Comparison of ENCODE assay signal across 8 mouse cellular contexts in genomic region chr13:52531121-52531520, GRCm38 (mm10). TPM values are rescaled to one million over a fixed set of nuclear protein-coding genes. Genes with fewer than 3 reads are reported as not detected.
DNase-seq lines count a peak whose midpoint lies in the region; ATAC-seq and TF ChIP-seq lines count a peak whose summit lies in the region.

Gene Diras2 (minus strand): TSS chr13:52531279.

- TF ChIP-seq POLR2A in cortical plate, adult 2 months (IDR thresholded peaks at IDR 0.05; ENCODE audit: extremely low read depth, insufficient read depth, low read length) = no peak

- no peak for ATAC-seq in kidney, postnatal 0 days (replicated peaks; ENCODE audit: low FRiP score, low read depth)
- ATAC-seq in hindbrain, embryonic 15.5 days (ENCODE audit: low FRiP score, low read depth) = peak; percentile 4; the same call in 1 of the 2 replicates

- H3K4me2 ChIP-seq in kidney, postnatal 0 days (ENCODE audit: low read length) = peak within 1 kb of the TSS; percentile 63
- peak within 1 kb of the TSS; percentile 70 for H3K4me2 ChIP-seq in hindbrain, embryonic 15.5 days

- no peak for TF ChIP-seq CTCF in kidney, postnatal 0 days (IDR thresholded peaks at IDR 0.05; ENCODE audit: low read depth)
- no peak for TF ChIP-seq CTCF in cortical plate, adult 2 months (IDR thresholded peaks at IDR 0.05; ENCODE audit: extremely low read depth, insufficient read depth, low read length)

- H3K27me3 ChIP-seq in kidney, postnatal 0 days (ENCODE audit: insufficient read depth, low read length) = peaks cover 8% of the 10 kb centered on the region
- no peaks in the 10 kb centered on the region for H3K27me3 ChIP-seq in hindbrain, embryonic 15.5 days
- H3K27me3 ChIP-seq in midbrain, embryonic 10.5 days (ENCODE audit: low read depth, poor library complexity, severe bottlenecking) = peaks cover 42% of the 10 kb centered on the region

- no peaks in the 10 kb centered on the region for H3K36me3 ChIP-seq in kidney, postnatal 0 days (ENCODE audit: insufficient read depth, low read length)
- no peaks in the 10 kb centered on the region for H3K36me3 ChIP-seq in hindbrain, embryonic 15.5 days
- no peaks in the 10 kb centered on the region for H3K36me3 ChIP-seq in midbrain, embryonic 10.5 days

- H3K9me3 ChIP-seq in kidney, postnatal 0 days (replicated peaks; ENCODE audit: low read length) = no peaks in the 10 kb centered on the region
- no peaks in the 10 kb centered on the region for H3K9me3 ChIP-seq in hindbrain, embryonic 15.5 days
- H3K9me3 ChIP-seq in midbrain, embryonic 10.5 days (replicated peaks) = no peaks in the 10 kb centered on the region

- WGBS in kidney, postnatal 0 days = 46% methylated on average over 9 of the region's 9 CpGs
- 57% methylated on average over 9 of the region's 9 CpGs for WGBS in hindbrain, embryonic 15.5 days
- 60% methylated on average over 9 of the region's 9 CpGs for WGBS in midbrain, embryonic 10.5 days

- H3K27ac ChIP-seq in kidney, postnatal 0 days = no peak within 1 kb of the TSS
- H3K27ac ChIP-seq in cortical plate, adult 2 months (ENCODE audit: insufficient read depth, low read length) = peak within 1 kb of the TSS; percentile 92
- peak within 1 kb of the TSS; percentile 86 for H3K27ac ChIP-seq in hindbrain, embryonic 15.5 days (replicated peaks)
- peak within 1 kb of the TSS; percentile 71; the same call in 1 of the 2 replicates for H3K27ac ChIP-seq in midbrain, embryonic 10.5 days (replicated peaks)

- DNase-seq in kidney, postnatal 0 days (ENCODE audit: low spot score) = no peak
- no peak for DNase-seq in kidney, postnatal 14 days
- no peak for DNase-seq in midbrain, embryonic 10.5 days (ENCODE audit: low spot score)
- no peak for DNase-seq in thymus, postnatal 14 days
- DNase-seq in gastrocnemius, postnatal 36 days = no peak
- no peak for DNase-seq in gastrocnemius, adult 18-20 months (ENCODE audit: low spot score)

- peak within 1 kb of the TSS; percentile 39 for H3K4me3 ChIP-seq in kidney, postnatal 0 days (replicated peaks; ENCODE audit: low read depth, low read length)
- H3K4me3 ChIP-seq in cortical plate, adult 2 months (ENCODE audit: insufficient read depth, low read length) = peak within 1 kb of the TSS; percentile 82
- H3K4me3 ChIP-seq in hindbrain, embryonic 15.5 days = peak within 1 kb of the TSS; percentile 53
- peak within 1 kb of the TSS; percentile 66 for H3K4me3 ChIP-seq in midbrain, embryonic 10.5 days

- intact Hi-C loops in gastrocnemius, postnatal 36 days (cut with DNase I) = loop anchor here (5.0 kb wide), 1 partner anchor 694 kb away; no protein-coding TSS in a partner anchor

- 0 out of 2 replicates have a peak, but pooled peaks cover 6% of the 10 kb centered on the region for H3K4me1 ChIP-seq in kidney, postnatal 0 days (replicated peaks; ENCODE audit: insufficient read depth, low read length)
- no peaks in the 10 kb centered on the region for H3K4me1 ChIP-seq in cortical plate, adult 2 months (ENCODE audit: control insufficient read depth, insufficient read depth, low read length)
- H3K4me1 ChIP-seq in hindbrain, embryonic 15.5 days (replicated peaks) = peaks cover 11% of the 10 kb centered on the region
- peaks cover 11% of the 10 kb centered on the region for H3K4me1 ChIP-seq in midbrain, embryonic 10.5 days

- no peak within 1 kb of the TSS for H3K9ac ChIP-seq in kidney, postnatal 0 days (ENCODE audit: low read depth, low read length)
- peak within 1 kb of the TSS; percentile 63 for H3K9ac ChIP-seq in hindbrain, embryonic 15.5 days

RNA-seq across cellular contexts. Expression of gene Diras2, which starts in this region (rescaled TPM):
- polyA plus RNA-seq in kidney, postnatal 0 days (2015; fragmentation: Nextera tagmentation; extraction: Ambion mirVana) = 0.04 and 0.08 TPM in 2 replicates
- polyA plus RNA-seq in cortical plate, adult 2 months (2012; rRNA removed) = 183 and 184 TPM in 2 replicates
- polyA plus RNA-seq in hindbrain, embryonic 15.5 days (2015; fragmentation: Nextera tagmentation; extraction: Ambion mirVana) = 5.0 and 5.1 TPM in 2 replicates
- polyA plus RNA-seq in midbrain, embryonic 10.5 days (2016; fragmentation: Nextera tagmentation; extraction: Ambion mirVana) = 0.04 and 0.09 TPM in 2 replicates
- under 1 TPM; 0.05 to 0.10 TPM for total RNA-seq in gastrocnemius, postnatal 36 days (2021)
- total RNA-seq in gastrocnemius, adult 18-20 months (2021) = under 1 TPM; 0.07 to 0.14 TPM

Comparison
In these comparisons a context has a peak if more than half of its experiments do, and no peak if none do; other contexts are left out.
1. RNA of gene Diras2 (polyA plus RNA-seq): 183 to 184 TPM in cortical plate, adult 2 months; 5.0 to 5.1 TPM in hindbrain, embryonic 15.5 days, 0.04 to 0.08 TPM in kidney, postnatal 0 days and 0.04 to 0.09 TPM in midbrain, embryonic 10.5 days; every median in the first group is over 10 times any median in the second.
2. Peak in every context shown above with its lines, with median percentiles within 50 percentile points of each other: H3K4me3 ChIP-seq.